Mouse (Mus musculus) hindbrain, embryonic 13.5 days (tissue): ENCODE data around the gene Pnpo. TPM values are rescaled to one million over a fixed set of nuclear protein-coding genes. Genes with fewer than 3 reads are reported as not detected.

ENCODE experiments used
- ATAC-seq: fragments of 200-750 bp; cut with Nextera tagmentation; 2 replicates; pipeline ENCODE4 v1.8.0; 2017; ENCODE audit warnings: moderate TSS enrichment; ENCODE audit not compliant: low FRiP score
- H3K27ac ChIP-seq: fragments of 300-500 bp; sonication (generic); 2 replicates; pipeline ENCODE4 v1.5.1; 2015; ENCODE audit warnings: inconsistent platforms, mild to moderate bottlenecking, moderate library complexity
- H3K27me3 ChIP-seq: fragments of 300-500 bp; sonication (generic); 2 replicates; pipeline ENCODE4 v1.6.1; 2015; ENCODE audit warnings: mild to moderate bottlenecking, inconsistent platforms
- H3K36me3 ChIP-seq: fragments of 300-500 bp; sonication (generic); 2 replicates; pipeline ENCODE4 v1.6.1; 2015; ENCODE audit warnings: mild to moderate bottlenecking, inconsistent platforms
- H3K4me1 ChIP-seq: fragments of 300-500 bp; sonication (generic); replicated peaks from 2 replicates; pipeline ENCODE4 v1.6.1; 2015; ENCODE audit warnings: inconsistent platforms
- H3K4me2 ChIP-seq: fragments of 300-500 bp; sonication (generic); 2 replicates; pipeline ENCODE4 v1.6.1; 2015; ENCODE audit warnings: inconsistent platforms, mild to moderate bottlenecking, moderate library complexity
- H3K4me3 ChIP-seq: fragments of 300-500 bp; sonication (generic); 2 replicates; pipeline ENCODE4 v1.5.1; 2015; ENCODE audit warnings: mild to moderate bottlenecking, inconsistent platforms
- H3K9ac ChIP-seq: fragments of 300-500 bp; sonication (generic); 2 replicates; pipeline ENCODE4 v1.6.1; 2015; ENCODE audit warnings: mild to moderate bottlenecking, inconsistent platforms
- H3K9me3 ChIP-seq: fragments of 300-500 bp; sonication (generic); 2 replicates; pipeline ENCODE4 v1.6.1; 2016; ENCODE audit warnings: inconsistent platforms
- WGBS: fragments of 180-500 bp; shearing (Covaris S2); methylation state at CpG from one replicate; pipeline ENCODE4 v1.1.7; 2015; 5-methylcytosine and 5-hydroxymethylcytosine counted together
- polyA plus RNA-seq: library from polyadenylated mRNA; unstranded; fragments of >200 nt; fragmentation: Nextera tagmentation; extraction: Ambion mirVana; gene quantifications from 2 replicates; pipeline ENCODE4 v1.2.1, GENCODE M21; 2015

The Pnpo gene
- polyA plus RNA-seq, 1 experiment from 2014 or later: 20.5 TPM

DNA sequence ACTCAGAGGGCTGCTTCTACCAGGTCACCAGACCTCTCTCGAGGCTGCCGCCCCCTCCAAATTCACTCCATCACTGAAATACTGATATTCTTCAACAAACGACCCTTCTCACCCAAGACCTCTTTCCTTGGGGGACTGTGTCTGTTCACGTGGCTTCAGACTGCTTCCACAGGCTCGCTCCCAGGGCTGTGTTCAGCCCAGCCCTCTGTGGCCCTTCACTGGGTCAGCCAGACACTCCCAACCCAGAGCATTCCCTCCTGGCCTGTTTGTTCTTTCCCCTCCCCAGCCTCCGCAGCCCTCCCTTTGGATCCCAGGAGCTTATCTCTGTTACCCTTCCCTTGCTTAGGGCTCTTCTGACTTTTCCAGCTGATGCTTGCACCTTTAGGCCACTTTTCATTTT lies 24.7 kb upstream of the Pnpo start:
- no peak for ATAC-seq
- WGBS: 74% methylated on average over 6 of the region's 6 CpGs
- peaks cover 41% of the 10 kb centered on the region for H3K4me1 ChIP-seq
- H3K9me3 ChIP-seq: no peaks in the 10 kb centered on the region
- H3K36me3 ChIP-seq: no peaks in the 10 kb centered on the region; the same call in 1 of the 2 replicates
- H3K27ac ChIP-seq: no peak overlapping the region
- no peak overlapping the region for H3K4me3 ChIP-seq
- H3K9ac ChIP-seq: no peak overlapping the region
- H3K4me2 ChIP-seq: no peak overlapping the region
- no peaks in the 10 kb centered on the region for H3K27me3 ChIP-seq

DNA sequence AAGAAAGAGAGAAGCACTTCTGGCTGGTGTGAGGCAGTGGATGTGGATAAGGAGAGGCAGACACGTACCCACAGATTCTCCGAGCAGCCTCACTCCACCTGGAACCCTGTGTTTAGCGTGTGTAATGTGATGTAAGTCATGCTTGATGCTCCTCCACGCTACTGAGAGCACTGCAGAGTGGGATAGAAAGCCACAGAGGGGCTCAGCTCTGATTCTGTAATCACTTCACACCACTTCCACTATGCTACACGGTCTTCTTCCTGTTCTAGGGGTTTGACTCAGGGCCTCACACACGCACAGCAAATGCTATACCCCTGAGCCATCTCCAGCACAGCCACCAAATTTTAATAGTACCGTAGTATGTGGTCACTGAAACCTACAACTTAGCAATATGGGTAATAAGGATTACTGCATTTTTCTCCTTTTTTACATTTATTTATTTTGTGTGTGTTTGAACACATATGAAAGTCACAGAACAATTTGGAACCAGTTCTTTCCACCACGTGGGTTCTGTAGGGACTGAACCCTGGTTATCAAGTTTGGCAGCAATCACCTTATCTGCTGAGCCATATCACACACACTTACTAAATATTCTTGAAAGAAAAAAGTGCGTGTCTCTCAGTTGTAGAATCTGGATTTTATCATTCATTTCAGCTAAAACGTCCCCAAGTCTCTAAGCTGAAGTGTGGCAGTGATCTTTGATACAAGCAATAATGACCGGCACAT lies 23.9 kb upstream of the Pnpo start:
- Histone ChIP-seq H3K27ac (no peak overlapping the region), H3K36me3 (peaks cover 3% of the 10 kb centered on the region), H3K9ac (peak overlapping the region; percentile 43; the same call in 1 of the 2 replicates), H3K4me2 (no peak overlapping the region), H3K9me3 (no peaks in the 10 kb centered on the region), H3K4me3 (no peak overlapping the region), H3K27me3 (no peaks in the 10 kb centered on the region), H3K4me1 (peaks cover 38% of the 10 kb centered on the region)
- no peak for ATAC-seq
- 90% methylated on average over 11 of the region's 11 CpGs for WGBS

DNA sequence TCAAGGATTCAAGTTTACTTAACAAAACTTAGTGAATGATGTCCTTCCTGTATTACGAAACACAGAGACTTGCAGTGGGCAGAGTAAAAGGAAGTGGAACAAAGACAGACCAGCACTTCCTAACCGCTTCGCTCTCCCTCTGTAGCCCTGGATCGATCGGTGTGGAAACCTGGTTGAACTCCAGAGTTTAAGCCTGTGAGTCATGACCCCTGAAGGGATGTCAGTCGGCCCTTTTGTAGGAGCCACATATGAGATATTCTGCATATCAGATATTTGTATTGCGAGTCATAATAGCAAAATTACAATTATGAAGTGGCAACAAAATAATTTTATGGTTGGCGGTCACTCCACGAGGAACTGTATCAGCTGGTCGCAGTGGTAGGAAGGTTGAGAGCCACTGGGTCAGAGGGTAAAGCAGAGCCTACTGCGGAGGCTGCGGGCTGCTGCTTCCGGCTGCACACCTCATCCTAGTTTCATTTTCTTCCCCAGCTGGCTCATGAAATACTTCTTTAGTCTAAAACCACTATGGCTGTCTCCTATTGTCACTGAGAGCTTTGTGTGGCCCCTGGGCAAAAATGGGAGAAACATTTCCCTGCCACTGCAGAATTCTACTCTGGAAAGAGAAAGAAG lies 23.2 kb upstream of the Pnpo start:
- no peak overlapping the region for H3K4me2 ChIP-seq
- H3K4me1 ChIP-seq: peaks cover 32% of the 10 kb centered on the region
- no peak overlapping the region for H3K4me3 ChIP-seq
- H3K27me3 ChIP-seq: no peaks in the 10 kb centered on the region
- 92% methylated on average over 13 of the region's 13 CpGs for WGBS
- H3K36me3 ChIP-seq: peaks cover 9% of the 10 kb centered on the region
- H3K9me3 ChIP-seq: no peaks in the 10 kb centered on the region
- no peak overlapping the region for H3K27ac ChIP-seq
- no peak for ATAC-seq
- peak overlapping the region; percentile 43; the same call in 1 of the 2 replicates for H3K9ac ChIP-seq

- peaks cover 17% of the 10 kb centered on the region for H3K36me3 ChIP-seq
- H3K4me2 ChIP-seq: no peak overlapping the region
- ATAC-seq: no peak
- no peaks in the 10 kb centered on the region for H3K9me3 ChIP-seq
- peaks cover 24% of the 10 kb centered on the region for H3K4me1 ChIP-seq
- H3K4me3 ChIP-seq: no peak overlapping the region
- no peak overlapping the region for H3K9ac ChIP-seq
- 91% methylated on average over 3 of the region's 3 CpGs for WGBS
- no peak overlapping the region for H3K27ac ChIP-seq
- no peaks in the 10 kb centered on the region for H3K27me3 ChIP-seq
Observed at GRCm38 (mm10) chr11:96966172-96966571, 22.4 kb upstream of the Pnpo start.

DNA sequence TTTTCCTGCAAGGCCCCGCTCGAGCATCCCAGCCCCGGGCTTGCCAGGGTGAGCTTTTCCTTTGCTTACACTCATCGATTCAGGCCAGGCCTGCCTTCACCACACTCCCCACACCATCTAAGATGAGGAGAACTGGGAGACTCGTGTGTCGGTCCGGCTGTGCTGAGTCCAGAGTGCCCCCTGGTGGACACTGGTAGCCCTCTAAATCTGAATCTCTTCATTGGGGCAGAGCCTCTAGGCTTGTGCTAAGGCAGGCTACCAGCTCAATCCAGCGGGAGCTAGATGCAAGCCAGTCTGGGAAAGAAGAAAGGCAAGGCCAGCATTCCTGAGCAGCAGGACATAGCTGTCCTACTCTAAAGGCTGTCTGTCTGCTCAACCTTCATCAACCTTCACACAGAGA lies 19.8 kb upstream of the Pnpo start:
- WGBS: 19% methylated on average over 8 of the region's 8 CpGs
- Histone ChIP-seq H3K9ac (no peak overlapping the region), H3K9me3 (no peaks in the 10 kb centered on the region), H3K27me3 (no peaks in the 10 kb centered on the region), H3K27ac (no peak overlapping the region; the same call in 1 of the 2 replicates), H3K4me1 (peaks cover 8% of the 10 kb centered on the region; the same call in 1 of the 2 replicates), H3K36me3 (peaks cover 42% of the 10 kb centered on the region), H3K4me3 (no peak overlapping the region), H3K4me2 (no peak overlapping the region)
- peak; percentile 74 for ATAC-seq

DNA sequence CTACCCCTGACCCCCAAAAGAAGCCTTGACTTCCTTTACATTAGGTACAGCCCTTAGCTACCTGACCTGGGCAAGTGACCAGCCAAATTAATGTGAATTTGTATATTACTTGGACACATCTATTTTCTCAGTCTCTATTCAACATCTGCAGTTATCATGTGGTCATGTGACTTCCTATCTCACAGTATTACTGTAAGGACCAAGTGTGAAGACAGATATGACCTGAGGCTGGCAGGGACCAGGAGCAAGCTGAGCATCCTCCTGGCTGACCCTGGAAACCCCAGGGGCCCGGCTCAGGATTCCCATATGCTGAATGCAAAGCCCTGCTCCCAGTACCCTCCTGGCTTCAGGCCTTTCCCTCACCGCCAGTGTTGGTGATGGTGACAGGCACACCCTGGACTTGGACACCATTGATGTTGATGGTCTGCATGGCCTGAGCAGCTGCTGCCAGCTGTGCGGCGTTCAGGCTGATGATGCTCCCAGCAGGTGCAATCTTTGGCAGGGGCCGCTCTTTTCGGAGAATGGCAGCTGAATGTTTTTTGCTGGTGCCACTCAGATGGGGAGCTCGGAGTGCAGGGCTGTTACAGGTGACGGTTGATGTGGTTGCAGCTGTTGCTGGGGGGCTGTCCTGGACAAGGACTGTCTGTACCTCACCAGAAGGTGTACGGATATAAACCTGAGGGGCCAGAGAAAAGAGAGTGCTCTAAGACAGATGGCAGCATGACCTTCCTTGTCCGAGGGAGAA lies 13.4 kb upstream of the Pnpo start:
- ATAC-seq: no peak
- Histone ChIP-seq H3K4me3 (no peak overlapping the region), H3K4me2 (no peak overlapping the region), H3K27me3 (no peaks in the 10 kb centered on the region), H3K9ac (peak overlapping the region; percentile 8; the same call in 1 of the 2 replicates), H3K27ac (no peak overlapping the region), H3K36me3 (peaks cover 94% of the 10 kb centered on the region), H3K9me3 (no peaks in the 10 kb centered on the region), H3K4me1 (no peaks in the 10 kb centered on the region)
- 95% methylated on average over 10 of the region's 10 CpGs for WGBS

DNA sequence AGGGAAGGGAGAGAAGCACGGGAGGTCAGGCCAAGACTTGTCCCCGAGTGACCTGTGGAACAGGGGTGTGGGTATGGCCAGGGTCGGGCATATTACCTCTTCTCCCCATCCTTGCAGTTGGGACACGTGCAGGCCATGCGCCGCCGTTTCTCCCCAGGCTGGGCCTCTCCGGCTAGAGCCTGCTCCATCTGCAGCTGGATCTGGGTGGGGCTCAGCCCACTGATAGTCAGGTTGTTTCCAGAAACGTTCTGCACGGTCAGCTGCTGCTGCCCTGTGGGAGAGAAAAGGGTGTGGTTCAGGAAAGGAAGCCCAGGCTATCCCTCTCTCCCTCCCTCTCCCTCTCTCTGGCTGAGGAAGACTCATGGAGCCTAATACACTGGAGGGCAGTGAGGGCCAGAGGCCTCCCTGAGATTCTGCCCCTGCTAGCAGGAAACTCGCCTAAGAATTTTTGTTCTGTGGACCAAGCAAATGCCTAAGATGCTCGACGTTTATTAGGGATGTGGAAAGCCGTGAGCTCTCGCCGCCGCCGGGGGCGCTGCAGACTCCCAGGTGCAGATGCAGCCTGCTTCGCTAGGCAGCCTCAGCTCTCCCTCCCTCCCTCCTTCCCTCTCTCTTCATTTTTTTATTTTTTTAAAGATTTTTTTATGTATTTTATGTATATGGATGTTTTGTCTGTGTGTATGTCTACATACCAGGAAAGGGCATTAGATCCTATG lies 12.4 kb upstream of the Pnpo start:
- no peaks in the 10 kb centered on the region for H3K27me3 ChIP-seq
- no peak overlapping the region for H3K4me2 ChIP-seq
- WGBS: 66% methylated on average over 20 of the region's 20 CpGs
- H3K4me3 ChIP-seq: no peak overlapping the region
- H3K9ac ChIP-seq: no peak overlapping the region
- no peaks in the 10 kb centered on the region for H3K4me1 ChIP-seq
- no peak for ATAC-seq
- no peak overlapping the region for H3K27ac ChIP-seq
- peaks cover 94% of the 10 kb centered on the region for H3K36me3 ChIP-seq
- H3K9me3 ChIP-seq: no peaks in the 10 kb centered on the region

GRCm38 (mm10) chr11:96955094-96955493 lies 11.3 kb upstream of the Pnpo start:
- no peak for ATAC-seq
- 94% methylated on average over 4 of the region's 4 CpGs for WGBS
- Histone ChIP-seq H3K4me1 (no peaks in the 10 kb centered on the region), H3K27ac (no peak overlapping the region), H3K9ac (no peak overlapping the region), H3K4me2 (no peak overlapping the region), H3K36me3 (peaks cover 94% of the 10 kb centered on the region), H3K9me3 (no peaks in the 10 kb centered on the region), H3K27me3 (no peaks in the 10 kb centered on the region), H3K4me3 (no peak overlapping the region)

GRCm38 (mm10) chr11:96952896-96953295 lies 9.1 kb upstream of the Pnpo start:
- H3K4me1 ChIP-seq: no peaks in the 10 kb centered on the region
- no peak overlapping the region for H3K4me3 ChIP-seq
- WGBS: 78% methylated on average over 6 of the region's 6 CpGs
- H3K9me3 ChIP-seq: no peaks in the 10 kb centered on the region
- peaks cover 93% of the 10 kb centered on the region for H3K36me3 ChIP-seq
- H3K4me2 ChIP-seq: no peak overlapping the region
- H3K27me3 ChIP-seq: no peaks in the 10 kb centered on the region
- no peak overlapping the region for H3K27ac ChIP-seq
- H3K9ac ChIP-seq: 0 out of 2 replicates have a peak overlapping the region, but pooled peaks have one; percentile 35
- no peak for ATAC-seq

DNA sequence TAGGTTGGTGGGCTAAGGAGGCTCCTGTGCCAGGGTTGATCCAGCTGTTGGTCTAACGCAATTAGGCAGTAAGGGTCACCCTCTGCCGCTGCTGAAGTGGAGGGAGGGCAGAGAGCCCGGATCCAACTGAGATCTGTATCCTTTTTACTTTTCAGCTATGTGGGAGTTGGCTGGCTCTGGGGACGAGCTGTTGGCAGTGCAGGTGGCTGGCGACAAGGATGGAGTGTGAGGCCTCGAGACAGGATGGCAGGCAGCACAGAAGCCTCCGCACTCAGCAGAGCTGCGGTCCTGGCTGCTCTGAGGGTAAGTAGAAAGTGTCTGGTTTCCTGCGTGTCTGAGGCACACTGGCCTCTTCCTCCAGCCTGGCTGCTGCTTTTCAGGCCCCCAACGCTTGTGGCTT lies 8.6 kb upstream of the Pnpo start:
- WGBS: 89% methylated on average over 10 of the region's 10 CpGs
- ATAC-seq: no peak
- no peaks in the 10 kb centered on the region for H3K4me1 ChIP-seq

GRCm38 (mm10) chr11:96950767-96951166 lies 7.0 kb upstream of the Pnpo start:
- no peak overlapping the region for H3K27ac ChIP-seq
- H3K4me3 ChIP-seq: no peak overlapping the region
- no peak for ATAC-seq
- H3K9me3 ChIP-seq: no peaks in the 10 kb centered on the region
- WGBS: 98% methylated on average over 3 of the region's 3 CpGs
- H3K4me1 ChIP-seq: peaks cover 7% of the 10 kb centered on the region; the same call in 1 of the 2 replicates
- H3K36me3 ChIP-seq: peaks cover 71% of the 10 kb centered on the region
- no peaks in the 10 kb centered on the region for H3K27me3 ChIP-seq
- H3K4me2 ChIP-seq: no peak overlapping the region
- no peak overlapping the region for H3K9ac ChIP-seq

More for the DNA sequence above, 8.6 kb upstream of the Pnpo start:
- Histone ChIP-seq H3K9me3 (no peaks in the 10 kb centered on the region), H3K27me3 (no peaks in the 10 kb centered on the region), H3K4me3 (no peak overlapping the region), H3K27ac (no peak overlapping the region), H3K36me3 (peaks cover 88% of the 10 kb centered on the region), H3K4me2 (no peak overlapping the region), H3K9ac (no peak overlapping the region)

DNA sequence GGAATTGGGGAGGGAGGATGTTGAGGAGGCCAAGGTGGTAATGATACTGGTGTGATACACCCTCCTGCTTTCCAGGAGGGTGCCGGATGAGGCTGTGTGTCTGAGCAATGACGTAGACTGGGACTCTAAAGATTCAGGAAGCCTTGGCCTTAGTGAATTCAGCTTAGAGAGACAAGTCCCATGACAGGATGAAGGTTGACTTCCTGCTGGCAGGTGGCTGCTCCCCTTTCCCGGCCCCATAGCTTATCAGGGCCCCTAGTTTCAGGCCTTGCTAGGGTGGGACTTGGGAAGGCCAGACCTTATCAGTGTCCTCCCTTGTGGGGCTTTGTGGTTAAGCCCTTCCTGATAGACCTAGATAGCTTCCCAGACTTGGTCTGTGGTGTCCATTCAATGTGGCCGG lies 4.1 kb upstream of the Pnpo start:
- H3K4me2 ChIP-seq: no peak overlapping the region
- peaks cover 4% of the 10 kb centered on the region; the same call in 1 of the 2 replicates for H3K27me3 ChIP-seq
- peaks cover 44% of the 10 kb centered on the region for H3K36me3 ChIP-seq
- no peaks in the 10 kb centered on the region for H3K9me3 ChIP-seq
- peaks cover 26% of the 10 kb centered on the region for H3K4me1 ChIP-seq
- no peak overlapping the region for H3K27ac ChIP-seq
- no peak overlapping the region for H3K9ac ChIP-seq
- 95% methylated on average over 4 of the region's 4 CpGs for WGBS
- no peak for ATAC-seq
- H3K4me3 ChIP-seq: no peak overlapping the region
